Mouse (Mus musculus) regulatory T cell (primary cell): ENCODE measurements around the gene Crybg2.

ENCODE experiments used
- in situ Hi-C: fragments of 300-600 bp; cut with MboI, MseI; formaldehyde crosslinking; loops from one replicate; pipeline ENCODE4 v1.15.1; 2025; ENCODE audit warnings: high pct_unique_total_duplicates

Gene Crybg2

GRCm38 (mm10) chr4:134094004-134094564 lies 33.5 kb downstream of the Crybg2 start:
- in situ Hi-C loops = loop anchor here (5.0 kb wide), 1 partner anchor 33 kb away; the partner anchor contains the start of gene Sh3bgrl3

- in situ Hi-C loops = loop anchor here (5.0 kb wide), 1 partner anchor 32 kb away; the partner anchor contains the start of gene Sh3bgrl3
Measured at GRCm38 (mm10) chr4:134094923-134095547, 34.4 kb downstream of the Crybg2 start, which contains the start of gene Cd52. Cd52 (minus strand) TSS chr4:134095082.

GRCm38 (mm10) chr4:134096120-134096519 lies 35.5 kb downstream of the Crybg2 start:
- in situ Hi-C loops = no loop called here

- in situ Hi-C loops = no loop called here
Measured at GRCm38 (mm10) chr4:134097015-134097608, 36.5 kb downstream of the Crybg2 start.

- in situ Hi-C loops = no loop called here
Measured at GRCm38 (mm10) chr4:134098628-134099027, 38.0 kb downstream of the Crybg2 start.

GRCm38 (mm10) chr4:134100245-134100644 lies 39.6 kb downstream of the Crybg2 start:
- in situ Hi-C loops = loop anchor here (25.0 kb wide), 1 partner anchor 2012 kb away; no protein-coding TSS in a partner anchor

- in situ Hi-C loops = loop anchor here (25.0 kb wide), 1 partner anchor 2010 kb away; no protein-coding TSS in a partner anchor
Measured at GRCm38 (mm10) chr4:134101979-134102741, 41.5 kb downstream of the Crybg2 start, which contains the start of gene Ubxn11. Ubxn11 (plus strand) TSS chr4:134102570.

- in situ Hi-C loops = loop anchor here (25.0 kb wide), 1 partner anchor 2010 kb away; no protein-coding TSS in a partner anchor
Measured at GRCm38 (mm10) chr4:134102742-134103119, 42.1 kb downstream of the Crybg2 start.

- in situ Hi-C loops = loop anchor here (25.0 kb wide), 1 partner anchor 2006 kb away; no protein-coding TSS in a partner anchor
Measured at GRCm38 (mm10) chr4:134106105-134106504, 45.5 kb downstream of the Crybg2 start.

GRCm38 (mm10) chr4:134107730-134108129 lies 47.1 kb downstream of the Crybg2 start:
- in situ Hi-C loops = loop anchor here (25.0 kb wide), 1 partner anchor 2005 kb away; no protein-coding TSS in a partner anchor

GRCm38 (mm10) chr4:134108196-134108595 lies 47.6 kb downstream of the Crybg2 start:
- in situ Hi-C loops = loop anchor here (25.0 kb wide), 1 partner anchor 2004 kb away; no protein-coding TSS in a partner anchor

- in situ Hi-C loops = loop anchor here (25.0 kb wide), 1 partner anchor 2002 kb away; no protein-coding TSS in a partner anchor
Measured at GRCm38 (mm10) chr4:134110653-134111052, 50.0 kb downstream of the Crybg2 start.

- in situ Hi-C loops = loop anchor here (25.0 kb wide), 1 partner anchor 2000 kb away; no protein-coding TSS in a partner anchor
Measured at GRCm38 (mm10) chr4:134112403-134112802, 51.8 kb downstream of the Crybg2 start.

- in situ Hi-C loops = loop anchor here (25.0 kb wide), 1 partner anchor 1999 kb away; no protein-coding TSS in a partner anchor
Measured at GRCm38 (mm10) chr4:134113356-134113994, 52.9 kb downstream of the Crybg2 start.

GRCm38 (mm10) chr4:134114038-134114437 lies 53.4 kb downstream of the Crybg2 start:
- in situ Hi-C loops = loop anchor here (25.0 kb wide), 1 partner anchor 1998 kb away; no protein-coding TSS in a partner anchor

GRCm38 (mm10) chr4:134115215-134116144 lies 54.9 kb downstream of the Crybg2 start:
- in situ Hi-C loops = loop anchor here (25.0 kb wide), 1 partner anchor 1997 kb away; no protein-coding TSS in a partner anchor

GRCm38 (mm10) chr4:134116501-134116900 lies 55.9 kb downstream of the Crybg2 start:
- in situ Hi-C loops = loop anchor here (25.0 kb wide), 1 partner anchor 1996 kb away; no protein-coding TSS in a partner anchor

GRCm38 (mm10) chr4:134117012-134117411 lies 56.4 kb downstream of the Crybg2 start:
- in situ Hi-C loops = loop anchor here (25.0 kb wide), 1 partner anchor 1995 kb away; no protein-coding TSS in a partner anchor

- in situ Hi-C loops = loop anchor here (25.0 kb wide), 1 partner anchor 1994 kb away; no protein-coding TSS in a partner anchor
Measured at GRCm38 (mm10) chr4:134118126-134118800, 57.6 kb downstream of the Crybg2 start.
